Mouse (Mus musculus) CH12.LX (cell line): ENCODE data around the gene Hmox2. TPM values are rescaled to one million over a fixed set of nuclear protein-coding genes. Genes with fewer than 3 reads are reported as not detected.

Experiments used
- DNase-seq: peaks from one replicate; pipeline ENCODE4 v3.0.0-alpha.2; 2013; ENCODE audit errors: extremely low read depth
- H3K27ac ChIP-seq: 2 replicates; pipeline ENCODE4 v1.5.1; 2012; ENCODE audit warnings: low read depth, mild to moderate bottlenecking, control low read depth, moderate library complexity; ENCODE audit not compliant: insufficient read depth
- H3K27me3 ChIP-seq: replicated peaks from 2 replicates; pipeline ENCODE3; 2012; ENCODE audit warnings: inconsistent platforms
- H3K36me3 ChIP-seq, 2 experiments: replicated peaks in 1 of 2; 2 replicates each; pipeline versions ENCODE3 to v1.6.1; 2012; ENCODE audit warnings: inconsistent platforms in 1 of 2, low read length in 1 of 2, mild to moderate bottlenecking in 1 of 2, mixed read lengths in 1 of 2, moderate library complexity in 1 of 2; ENCODE audit not compliant: control insufficient read depth in 1 of 2, insufficient read depth in 1 of 2
- H3K4me1 ChIP-seq, 2 experiments: 2 replicates each; pipeline ENCODE4 v1.6.1; 2012; ENCODE audit warnings: inconsistent platforms in 1 of 2, moderate library complexity in 1 of 2; ENCODE audit not compliant: insufficient read depth in 2 of 2, control insufficient read depth in 1 of 2
- H3K4me2 ChIP-seq: 2 replicates; pipeline ENCODE4 v1.6.1; 2012; ENCODE audit warnings: low read depth, mild to moderate bottlenecking, control low read depth; ENCODE audit not compliant: poor library complexity, insufficient read depth, severe bottlenecking
- H3K4me3 ChIP-seq, 3 experiments: fragments of 150-350 bp in 1 of 3; sonication (generic) in 1 of 3; replicated peaks in 1 of 3; 2 replicates each; pipeline versions ENCODE3 to v1.5.1; 2011 to 2012; ENCODE audit warnings: low read depth in 2 of 3, low read length in 2 of 3, mild to moderate bottlenecking in 2 of 3, moderate library complexity in 2 of 3, control low read depth in 1 of 3, improper control_type of control experiment in 1 of 3, inconsistent platforms in 1 of 3, mixed read lengths in 1 of 3; ENCODE audit not compliant: poor library complexity in 1 of 3
- H3K79me2 ChIP-seq: replicated peaks from 2 replicates; pipeline ENCODE4 v1.6.1; 2012; ENCODE audit warnings: mild to moderate bottlenecking, moderate library complexity; ENCODE audit not compliant: control insufficient read depth, poor library complexity, insufficient read depth, severe bottlenecking; ENCODE audit errors: extremely low read depth
- H3K9ac ChIP-seq: 2 replicates; pipeline ENCODE4 v1.6.1; 2012; ENCODE audit warnings: low read depth, mild to moderate bottlenecking, control low read depth, moderate library complexity; ENCODE audit not compliant: insufficient read depth
- H3K9me3 ChIP-seq: replicated peaks from 2 replicates; pipeline ENCODE3; 2012; ENCODE audit warnings: low read length, inconsistent platforms, mixed read lengths
- BHLHE40 ChIP-seq: IDR thresholded peaks from 2 replicates; pipeline ENCODE4 v1.6.1; 2011; ENCODE audit warnings: mild to moderate bottlenecking, low read depth, low read length, improper control_type of control experiment
- E2F4 ChIP-seq: IDR thresholded peaks from 2 replicates; pipeline ENCODE4 v1.6.1; 2011; ENCODE audit warnings: low read depth, low read length, improper control_type of control experiment; ENCODE audit not compliant: insufficient replicate concordance
- ELF1 ChIP-seq: IDR thresholded peaks from 2 replicates; pipeline ENCODE4 v1.6.1; 2014; ENCODE audit warnings: low read depth, mild to moderate bottlenecking, inconsistent platforms, low read length, improper control_type of control experiment
- EP300 ChIP-seq: IDR thresholded peaks from 2 replicates; pipeline ENCODE4 v1.6.1; 2011; ENCODE audit warnings: low read length, improper control_type of control experiment
- ETS1 ChIP-seq: conservative IDR thresholded peaks from 2 replicates; pipeline ENCODE4 v1.6.1; 2012; ENCODE audit warnings: low read depth, mild to moderate bottlenecking, inconsistent platforms, low read length, improper control_type of control experiment, moderate library complexity
- GABPA ChIP-seq: IDR thresholded peaks from 2 replicates; pipeline ENCODE4 v1.6.1; 2012; ENCODE audit warnings: low read depth, low read length, improper control_type of control experiment, inconsistent platforms; ENCODE audit not compliant: insufficient replicate concordance
- HCFC1 ChIP-seq: IDR thresholded peaks from 2 replicates; pipeline ENCODE4 v1.6.1; 2012; ENCODE audit warnings: low read depth, mild to moderate bottlenecking, inconsistent platforms, low read length, improper control_type of control experiment
- IRF4 ChIP-seq: IDR thresholded peaks from 2 replicates; pipeline ENCODE4 v1.6.1; 2014; ENCODE audit warnings: low read depth, mild to moderate bottlenecking, inconsistent platforms, low read length, improper control_type of control experiment
- JUN ChIP-seq: IDR thresholded peaks from 2 replicates; pipeline ENCODE4 v1.6.1; 2011; ENCODE audit warnings: low read depth, mild to moderate bottlenecking, low read length, improper control_type of control experiment, moderate library complexity; ENCODE audit not compliant: insufficient read depth
- JUND ChIP-seq: conservative IDR thresholded peaks from 2 replicates; pipeline ENCODE4 v1.6.1; 2011; ENCODE audit warnings: low read depth, low read length, improper control_type of control experiment
- KAT2A ChIP-seq: IDR thresholded peaks from 2 replicates; pipeline ENCODE4 v1.6.1; 2012; ENCODE audit warnings: low read length, improper control_type of control experiment, inconsistent platforms; ENCODE audit not compliant: insufficient replicate concordance
- MAX ChIP-seq: IDR thresholded peaks from 2 replicates; pipeline ENCODE4 v1.6.1; 2011; ENCODE audit warnings: low read length, improper control_type of control experiment
- MAZ ChIP-seq: IDR thresholded peaks from 2 replicates; pipeline ENCODE4 v1.6.1; 2012; ENCODE audit warnings: low read depth, mild to moderate bottlenecking, inconsistent platforms, low read length, improper control_type of control experiment, moderate library complexity
- MEF2A ChIP-seq: IDR thresholded peaks from 2 replicates; pipeline ENCODE4 v1.6.1; 2014; ENCODE audit warnings: low read depth, mild to moderate bottlenecking, inconsistent platforms, low read length, improper control_type of control experiment, borderline replicate concordance
- MXI1 ChIP-seq: IDR thresholded peaks from 2 replicates; pipeline ENCODE4 v1.6.1; 2011; ENCODE audit warnings: mild to moderate bottlenecking, low read depth, low read length, improper control_type of control experiment
- MYC ChIP-seq: IDR thresholded peaks from 2 replicates; pipeline ENCODE4 v1.6.1; 2011; ENCODE audit warnings: low read depth, mild to moderate bottlenecking, improper control_type of control experiment, low read length
- POLR2AphosphoS2 ChIP-seq: IDR thresholded peaks from 2 replicates; pipeline ENCODE4 v1.6.1; 2011; ENCODE audit warnings: low read depth, low read length, improper control_type of control experiment
- RAD21 ChIP-seq: IDR thresholded peaks from 2 replicates; pipeline ENCODE4 v1.6.1; 2011; ENCODE audit warnings: low read depth, mild to moderate bottlenecking, low read length, improper control_type of control experiment, moderate library complexity
- RCOR1 ChIP-seq: conservative IDR thresholded peaks from 2 replicates; pipeline ENCODE4 v1.6.1; 2012; ENCODE audit warnings: low read depth, mild to moderate bottlenecking, inconsistent platforms, low read length, improper control_type of control experiment
- SMC3 ChIP-seq: IDR thresholded peaks from 2 replicates; pipeline ENCODE4 v1.6.1; 2011; ENCODE audit warnings: low read depth, low read length, improper control_type of control experiment
- TCF12 ChIP-seq: IDR thresholded peaks from 2 replicates; pipeline ENCODE4 v1.6.1; 2014; ENCODE audit warnings: low read depth, mild to moderate bottlenecking, inconsistent platforms, low read length, improper control_type of control experiment
- UBTF ChIP-seq: IDR thresholded peaks from 2 replicates; pipeline ENCODE4 v1.6.1; 2012; ENCODE audit warnings: low read depth, mild to moderate bottlenecking, inconsistent platforms, low read length, improper control_type of control experiment, moderate library complexity
- USF2 ChIP-seq: conservative IDR thresholded peaks from 2 replicates; pipeline ENCODE4 v1.6.1; 2011; ENCODE audit warnings: low read depth, low read length, improper control_type of control experiment
- ZC3H11A ChIP-seq: IDR thresholded peaks from 2 replicates; pipeline ENCODE4 v1.6.1; 2012; ENCODE audit warnings: low read depth, mild to moderate bottlenecking, inconsistent platforms, low read length, improper control_type of control experiment
- ZKSCAN1 ChIP-seq: IDR thresholded peaks from 2 replicates; pipeline ENCODE4 v1.6.1; 2012; ENCODE audit warnings: low read depth, inconsistent platforms, low read length, improper control_type of control experiment, borderline replicate concordance
- ZMIZ1 ChIP-seq: IDR thresholded peaks from 2 replicates; pipeline ENCODE4 v1.6.1; 2012; ENCODE audit warnings: low read depth, mild to moderate bottlenecking, inconsistent platforms, low read length, improper control_type of control experiment
- ZNF384 ChIP-seq: IDR thresholded peaks from 2 replicates; pipeline ENCODE4 v1.6.1; 2012; ENCODE audit warnings: low read depth, low read length, improper control_type of control experiment, inconsistent platforms
- dilution Hi-C: fragments of 300-500 bp; cut with MboI; formaldehyde crosslinking; loops from 2 replicates; pipeline ENCODE4 v1.14.3; 2020; ENCODE audit warnings: low sequenced_read_pairs; ENCODE audit not compliant: extremely low pct_unique_long_range_greater_than_20kb, extremely low pct_ligation_motif_present
- in situ Hi-C: fragments of 300-500 bp; cut with MboI; formaldehyde crosslinking; loops from 3 replicates; pipeline ENCODE4 v1.14.3; 2019; ENCODE audit warnings: low sequenced_read_pairs, low pct_ligation_motif_present, low pct_unique_long_range_greater_than_20kb, mixed read lengths
- polyA plus RNA-seq: library from polyadenylated mRNA; unstranded; fragments of >175 nt; gene quantifications from 2 replicates; pipeline ENCODE4 v1.2.1, GENCODE M21; 2012; ENCODE audit warnings: low read depth; ENCODE audit not compliant: insufficient read length
- total RNA-seq, 2 experiments: library from RNA; depleted of rRNA; stranded (reverse); fragments of 300-350 nt in 1 of 2; fragments of >200 nt in 1 of 2; gene quantifications; 2 replicates each; pipeline ENCODE4 v1.2.3; 2012 to 2014

Hmox2 gene
- total and polyA plus RNA-seq, 3 experiments, result 72.3 to 91.9 (median 74.0) TPM

GRCm38 (mm10) chr16:4678080-4678479, 48.1 kb upstream of the Hmox2 start:
- TF ChIP-seq SMC3 (no peak), MAX (no peak), ZKSCAN1 (no peak), MYC (no peak), GABPA (no peak), JUND (peak; percentile 90), IRF4 (peak; percentile 92), ZNF384 (peak; percentile 49; the same call in 1 of the 2 replicates), UBTF (no peak), ZMIZ1 (no peak), E2F4 (peak; percentile 79; the same call in 1 of the 2 replicates), POLR2AphosphoS2 (no peak), BHLHE40 (0 out of 2 replicates have a peak, but pooled peaks have one; percentile 30), JUN (peak; percentile 65), ZC3H11A (no peak), MXI1 (no peak), RCOR1 (no peak), ETS1 (peak; percentile 63; the same call in 1 of the 2 replicates), HCFC1 (peak; percentile 38; the same call in 1 of the 2 replicates), RAD21 (no peak), KAT2A (no peak), MEF2A (peak; percentile 64; the same call in 1 of the 2 replicates), EP300 (peak; percentile 77), MAZ (no peak), USF2 (no peak), ELF1 (0 out of 2 replicates have a peak, but pooled peaks have one; percentile 26), TCF12 (no peak)
- H3K27me3 ChIP-seq, result no peaks in the 10 kb centered on the region
- peaks cover 11 to 77% of the 10 kb centered on the region in 2 experiments for H3K4me1 ChIP-seq
- peak; percentile 63 for DNase-seq
- peak overlapping the region; percentile 50 for H3K9ac ChIP-seq
- in situ Hi-C loops, result loop anchor here (5.0 kb wide), 1 partner anchor 121 kb away; the partner anchor contains the start of gene Tfap4
- peaks cover 6% of the 10 kb centered on the region for H3K79me2 ChIP-seq
- peak overlapping the region; percentile 1 to 97 (median 70) for H3K4me3 ChIP-seq
- H3K4me2 ChIP-seq, result peak overlapping the region; percentile 33
- dilution Hi-C loops, result no loop called here
- H3K9me3 ChIP-seq, result no peaks in the 10 kb centered on the region
- H3K36me3 ChIP-seq, result peaks cover 29 to 42% of the 10 kb centered on the region in 2 experiments
- H3K27ac ChIP-seq, result no peak overlapping the region
